In genomic region chr19:46369204-46369603, GRCm38 (mm10) we compare ENCODE assay signal across 8 mouse cellular contexts. TPM values are rescaled to one million over a fixed set of nuclear protein-coding genes. Genes with fewer than 3 reads are reported as not detected.
DNase-seq lines count a peak whose midpoint lies in the region; ATAC-seq and TF ChIP-seq lines count a peak whose summit lies in the region.

No protein-coding gene starts in this region.

- H3K27me3 ChIP-seq in limb, embryonic 10.5 days (ENCODE audit: low read depth, poor library complexity, severe bottlenecking): no peaks in the 10 kb centered on the region
- H3K27me3 ChIP-seq in neural tube, embryonic 15.5 days (replicated peaks): no peaks in the 10 kb centered on the region

- no peak overlapping the region for H3K27ac ChIP-seq in bone marrow macrophage, adult 2 months (ENCODE audit: insufficient read depth, low read depth, low read length)
- no peak overlapping the region for H3K27ac ChIP-seq in limb, embryonic 10.5 days
- no peak overlapping the region for H3K27ac ChIP-seq in neural tube, embryonic 15.5 days (replicated peaks)

- peaks cover 3% of the 10 kb centered on the region for H3K4me1 ChIP-seq in bone marrow macrophage, adult 2 months (ENCODE audit: control insufficient read depth, insufficient read depth, low read length)
- no peaks in the 10 kb centered on the region for H3K4me1 ChIP-seq in limb, embryonic 10.5 days
- no peaks in the 10 kb centered on the region for H3K4me1 ChIP-seq in neural tube, embryonic 15.5 days

- peak; percentile 47 for TF ChIP-seq CTCF in bone marrow macrophage, adult 2 months (IDR thresholded peaks at IDR 0.05; ENCODE audit: low read depth, low read length)

- no peak overlapping the region for H3K4me3 ChIP-seq in bone marrow macrophage, adult 2 months (ENCODE audit: insufficient read depth, low read length)
- H3K4me3 ChIP-seq in limb, embryonic 10.5 days: no peak overlapping the region
- H3K4me3 ChIP-seq in neural tube, embryonic 15.5 days (replicated peaks): no peak overlapping the region

- TF ChIP-seq POLR2A in bone marrow macrophage, adult 2 months (IDR thresholded peaks at IDR 0.05; ENCODE audit: borderline replicate concordance, low read depth, low read length): no peak

- no peak overlapping the region for H3K9ac ChIP-seq in neural tube, embryonic 15.5 days (replicated peaks)

- DNase-seq in thymus, postnatal 25 days: peak; percentile 34
- no peak for DNase-seq in thymus, postnatal 10 days (ENCODE audit: low spot score in 2 of 2)
- peak; percentile 41 for DNase-seq in induced T-regulatory cell, adult 2 months (ENCODE audit: low read depth)
- DNase-seq in limb, embryonic 10.5 days (ENCODE audit: low spot score): peak; percentile 59

- no peak overlapping the region for H3K4me2 ChIP-seq in neural tube, embryonic 15.5 days

- peak; percentile 53 for ATAC-seq in frontal cortex, adult (ENCODE audit: low TSS enrichment)
- ATAC-seq in neural tube, embryonic 15.5 days (ENCODE audit: low FRiP score): 0 out of 2 replicates have a peak, but pooled peaks have one; percentile 46
- ATAC-seq in erythroid progenitor cell, adult 5-6 weeks (replicated peaks; ENCODE audit: low FRiP score, poor library complexity, severe bottlenecking): no peak

- no peaks in the 10 kb centered on the region for H3K36me3 ChIP-seq in limb, embryonic 10.5 days
- 0 out of 2 replicates have a peak, but pooled peaks cover 4% of the 10 kb centered on the region for H3K36me3 ChIP-seq in neural tube, embryonic 15.5 days

- 28% methylated on average over 4 of the region's 4 CpGs for WGBS in limb, embryonic 10.5 days
- 34% methylated on average over 4 of the region's 4 CpGs for WGBS in neural tube, embryonic 15.5 days

- no peaks in the 10 kb centered on the region for H3K9me3 ChIP-seq in limb, embryonic 10.5 days (replicated peaks)
- H3K9me3 ChIP-seq in neural tube, embryonic 15.5 days (replicated peaks): no peaks in the 10 kb centered on the region

RNA-seq across cellular contexts. Expression of gene 2310034G01Rik, which starts 19.1 kb away (rescaled TPM):
- polyA plus RNA-seq in bone marrow macrophage, adult 2 months (2012; ENCODE audit: insufficient read depth, insufficient read length, missing spikeins): 0.67 TPM in 1 of 2 replicates, not detected in the other
- 1.3 and 1.8 TPM in 2 replicates for polyA plus RNA-seq in limb, embryonic 10.5 days (2016; fragmentation: Nextera tagmentation; extraction: Ambion mirVana)
- polyA plus RNA-seq in neural tube, embryonic 15.5 days (2015; fragmentation: Nextera tagmentation; extraction: Ambion mirVana): 2.4 and 2.7 TPM in 2 replicates
- not detected in 2 replicates for total RNA-seq in erythroid progenitor cell, adult 5-6 weeks (2015; ENCODE audit: low replicate concordance)
- not detected in 2 replicates for total RNA-seq in erythroid progenitor cell, adult 5-6 weeks (2017; ENCODE audit: low replicate concordance)

RNA-seq across cellular contexts. Expression of gene Actr1a, which starts 26.3 kb away (rescaled TPM):
- 79.0 and 92.5 TPM in 2 replicates for polyA plus RNA-seq in bone marrow macrophage, adult 2 months (2012; ENCODE audit: insufficient read depth, insufficient read length, missing spikeins)
- 159 and 168 TPM in 2 replicates for polyA plus RNA-seq in limb, embryonic 10.5 days (2016; fragmentation: Nextera tagmentation; extraction: Ambion mirVana)
- polyA plus RNA-seq in neural tube, embryonic 15.5 days (2015; fragmentation: Nextera tagmentation; extraction: Ambion mirVana): 281 and 314 TPM in 2 replicates
- total RNA-seq in erythroid progenitor cell, adult 5-6 weeks (2015; ENCODE audit: low replicate concordance): 66.7 and 75.0 TPM in 2 replicates
- total RNA-seq in erythroid progenitor cell, adult 5-6 weeks (2017; ENCODE audit: low replicate concordance): 82.9 and 94.7 TPM in 2 replicates

RNA-seq across cellular contexts. Expression of gene Sufu, which starts 27.5 kb away (rescaled TPM):
- polyA plus RNA-seq in bone marrow macrophage, adult 2 months (2012; ENCODE audit: insufficient read depth, insufficient read length, missing spikeins): 14.7 and 15.1 TPM in 2 replicates
- polyA plus RNA-seq in limb, embryonic 10.5 days (2016; fragmentation: Nextera tagmentation; extraction: Ambion mirVana): 53.8 and 58.5 TPM in 2 replicates
- 18.3 and 21.4 TPM in 2 replicates for polyA plus RNA-seq in neural tube, embryonic 15.5 days (2015; fragmentation: Nextera tagmentation; extraction: Ambion mirVana)
- 3.6 and 5.9 TPM in 2 replicates for total RNA-seq in erythroid progenitor cell, adult 5-6 weeks (2015; ENCODE audit: low replicate concordance)
- 2.4 and 4.8 TPM in 2 replicates for total RNA-seq in erythroid progenitor cell, adult 5-6 weeks (2017; ENCODE audit: low replicate concordance)

RNA-seq across cellular contexts. Expression of gene Mfsd13a, which starts 28.3 kb away (rescaled TPM):
- polyA plus RNA-seq in bone marrow macrophage, adult 2 months (2012; ENCODE audit: insufficient read depth, insufficient read length, missing spikeins): 23.2 and 25.5 TPM in 2 replicates
- 7.7 and 8.1 TPM in 2 replicates for polyA plus RNA-seq in limb, embryonic 10.5 days (2016; fragmentation: Nextera tagmentation; extraction: Ambion mirVana)
- 13.2 and 13.9 TPM in 2 replicates for polyA plus RNA-seq in neural tube, embryonic 15.5 days (2015; fragmentation: Nextera tagmentation; extraction: Ambion mirVana)
- 4.6 and 6.1 TPM in 2 replicates for total RNA-seq in erythroid progenitor cell, adult 5-6 weeks (2015; ENCODE audit: low replicate concordance)
- total RNA-seq in erythroid progenitor cell, adult 5-6 weeks (2017; ENCODE audit: low replicate concordance): 1.4 and 6.2 TPM in 2 replicates

RNA-seq across cellular contexts. Expression of gene Cuedc2, which starts 30.7 kb away (rescaled TPM):
- polyA plus RNA-seq in bone marrow macrophage, adult 2 months (2012; ENCODE audit: insufficient read depth, insufficient read length, missing spikeins): 136 and 163 TPM in 2 replicates
- polyA plus RNA-seq in limb, embryonic 10.5 days (2016; fragmentation: Nextera tagmentation; extraction: Ambion mirVana): 150 and 183 TPM in 2 replicates
- polyA plus RNA-seq in neural tube, embryonic 15.5 days (2015; fragmentation: Nextera tagmentation; extraction: Ambion mirVana): 322 and 350 TPM in 2 replicates
- 8.4 and 16.2 TPM in 2 replicates for total RNA-seq in erythroid progenitor cell, adult 5-6 weeks (2015; ENCODE audit: low replicate concordance)
- total RNA-seq in erythroid progenitor cell, adult 5-6 weeks (2017; ENCODE audit: low replicate concordance): 42.4 and 50.7 TPM in 2 replicates

Comparison
In these comparisons a context has a peak if more than half of its experiments do, and no peak if none do; other contexts are left out.
1. DNase-seq: peak in thymus, postnatal 25 days (single experiment), induced T-regulatory cell, adult 2 months (single experiment) and limb, embryonic 10.5 days (single experiment); none in thymus, postnatal 10 days (0 of 2).